Mouse (Mus musculus): ENCODE results near the gene Gm10073. TPM values are rescaled to one million over a fixed set of nuclear protein-coding genes. Genes with fewer than 3 reads are reported as not detected.
A peak's percentile ranks its signal among the peaks of the same experiment; 100 is the strongest.
"Not testable (repeated sequence)": the region's sequence is repeated elsewhere in the genome, so short reads cannot be mapped to it uniquely, and the experiment has no call there.

Gm10073 gene
- total RNA-seq (2021) = 100 to 1,000 TPM in 1 of 2 experiments, 10 to 100 TPM in 1; 73.1 to 101 TPM

GRCm38 (mm10) chr8:106573168-106573567 lies at the start of gene Gm10073:
Gene Gm10073, minus strand, starts transcription at chr8:106573461.
- not testable (repeated sequence) for DNase-seq (ENCODE audit: extremely low spot score in 1 of 2, low spot score in 1 of 2)

GRCm38 (mm10) chr8:106623016-106623415 lies 49.8 kb upstream of the Gm10073 start:
- DNase-seq (ENCODE audit: extremely low spot score in 1 of 2, low spot score in 1 of 2) = no peak

GRCm38 (mm10) chr8:106620488-106620887 lies 47.2 kb upstream of the Gm10073 start:
- no peak for DNase-seq (ENCODE audit: extremely low spot score in 1 of 2, low spot score in 1 of 2)

- DNase-seq (ENCODE audit: extremely low spot score in 1 of 2, low spot score in 1 of 2) = no peak
These were observed 46.4 kb upstream of the Gm10073 start for GRCm38 (mm10) chr8:106619549-106620245.

GRCm38 (mm10) chr8:106618324-106618723 lies 45.1 kb upstream of the Gm10073 start:
- DNase-seq (ENCODE audit: extremely low spot score in 1 of 2, low spot score in 1 of 2) = no peak

GRCm38 (mm10) chr8:106617865-106618264 lies 44.6 kb upstream of the Gm10073 start:
- DNase-seq (ENCODE audit: extremely low spot score in 1 of 2, low spot score in 1 of 2) = no peak

- no peak for DNase-seq (ENCODE audit: extremely low spot score in 1 of 2, low spot score in 1 of 2)
These were observed 43.9 kb upstream of the Gm10073 start for GRCm38 (mm10) chr8:106617196-106617595.

GRCm38 (mm10) chr8:106616679-106617078 lies 43.4 kb upstream of the Gm10073 start:
- no peak for DNase-seq (ENCODE audit: extremely low spot score in 1 of 2, low spot score in 1 of 2)

GRCm38 (mm10) chr8:106615661-106616299 lies 42.5 kb upstream of the Gm10073 start:
- no peak for DNase-seq (ENCODE audit: extremely low spot score in 1 of 2, low spot score in 1 of 2)

GRCm38 (mm10) chr8:106614704-106615103 lies 41.4 kb upstream of the Gm10073 start:
- no peak for DNase-seq (ENCODE audit: extremely low spot score in 1 of 2, low spot score in 1 of 2)

GRCm38 (mm10) chr8:106612047-106612446 lies 38.8 kb upstream of the Gm10073 start:
- no peak for DNase-seq (ENCODE audit: extremely low spot score in 1 of 2, low spot score in 1 of 2)

- DNase-seq (ENCODE audit: extremely low spot score in 1 of 2, low spot score in 1 of 2) = no peak
These were observed 37.8 kb upstream of the Gm10073 start for GRCm38 (mm10) chr8:106610958-106611640.

- DNase-seq (ENCODE audit: extremely low spot score in 1 of 2, low spot score in 1 of 2) = no peak
These were observed 36.0 kb upstream of the Gm10073 start for GRCm38 (mm10) chr8:106609076-106609903.

GRCm38 (mm10) chr8:106608425-106608824 lies 35.2 kb upstream of the Gm10073 start:
- no peak for DNase-seq (ENCODE audit: extremely low spot score in 1 of 2, low spot score in 1 of 2)

GRCm38 (mm10) chr8:106607783-106608182 lies 34.5 kb upstream of the Gm10073 start:
- DNase-seq (ENCODE audit: extremely low spot score in 1 of 2, low spot score in 1 of 2) = not testable (repeated sequence)

GRCm38 (mm10) chr8:106606601-106607145 lies 33.4 kb upstream of the Gm10073 start:
- DNase-seq (ENCODE audit: extremely low spot score in 1 of 2, low spot score in 1 of 2) = no peak

- no peak for DNase-seq (ENCODE audit: extremely low spot score in 1 of 2, low spot score in 1 of 2)
These were observed 32.9 kb upstream of the Gm10073 start for GRCm38 (mm10) chr8:106606121-106606520.

- DNase-seq (ENCODE audit: extremely low spot score in 1 of 2, low spot score in 1 of 2) = no peak
These were observed 32.4 kb upstream of the Gm10073 start for GRCm38 (mm10) chr8:106605657-106606056.

GRCm38 (mm10) chr8:106603933-106604332 lies 30.7 kb upstream of the Gm10073 start:
- DNase-seq (ENCODE audit: extremely low spot score in 1 of 2, low spot score in 1 of 2) = no peak

GRCm38 (mm10) chr8:106603131-106603819 lies 30.0 kb upstream of the Gm10073 start, which contains the start of gene Cdh1:
Gene Cdh1, plus strand, starts transcription at chr8:106603351.
- peak; percentile 10 to 20 for DNase-seq (ENCODE audit: extremely low spot score in 1 of 2, low spot score in 1 of 2)

All from layer of hippocampus, postnatal 25 days (tissue).